Mouse (Mus musculus) G1E (cell line): ENCODE measurements around the gene Gse1.
"Not testable (repeated sequence)": the region's sequence is repeated elsewhere in the genome, so short reads cannot be mapped to it uniquely, and the experiment has no call there.

Experiments used
- CTCF ChIP-seq: IDR thresholded peaks from 2 replicates; pipeline ENCODE4 v1.5.1; 2012; ENCODE audit warnings: low read depth, low read length, inconsistent platforms, mixed read lengths
- GATA1 ChIP-seq: IDR thresholded peaks from 2 replicates; pipeline ENCODE4 v1.6.1; 2012; ENCODE audit warnings: borderline replicate concordance, low read length, inconsistent platforms, mixed read lengths
- TAL1 ChIP-seq: conservative IDR thresholded peaks from 2 replicates; pipeline ENCODE4 v1.6.1; 2012; ENCODE audit warnings: low read depth, low read length, inconsistent platforms, mixed read lengths

DNA sequence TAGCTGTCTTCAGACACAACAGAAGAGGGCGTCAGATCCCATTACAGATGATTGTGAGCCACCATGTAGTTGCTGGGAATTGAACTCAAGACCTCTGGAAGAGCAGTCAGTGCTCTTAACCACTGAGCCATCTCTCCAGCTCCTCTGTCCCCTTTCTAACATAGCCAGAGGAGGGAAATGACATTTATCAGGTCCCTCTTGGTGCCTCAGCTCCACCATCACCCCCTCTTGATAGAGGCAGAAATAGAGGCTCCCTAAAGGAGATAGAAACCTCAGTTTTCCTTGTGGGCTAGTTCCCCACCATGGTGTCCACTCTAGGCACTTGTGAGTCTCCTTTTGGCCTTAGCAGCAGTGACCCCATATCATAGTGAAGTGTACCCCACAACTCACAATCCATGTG, 139.9 kb downstream of the Gse1 start:
- TF ChIP-seq GATA1, CTCF, TAL1: not testable (repeated sequence)
